Mouse (Mus musculus): Measurements from ENCODE around the gene Kidins220. TPM values are rescaled to one million over a fixed set of nuclear protein-coding genes. Genes with fewer than 3 reads are reported as not detected.

The Kidins220 gene
- polyA plus RNA-seq, 1 experiment from 2014 or later, result 69.2 TPM

DNA sequence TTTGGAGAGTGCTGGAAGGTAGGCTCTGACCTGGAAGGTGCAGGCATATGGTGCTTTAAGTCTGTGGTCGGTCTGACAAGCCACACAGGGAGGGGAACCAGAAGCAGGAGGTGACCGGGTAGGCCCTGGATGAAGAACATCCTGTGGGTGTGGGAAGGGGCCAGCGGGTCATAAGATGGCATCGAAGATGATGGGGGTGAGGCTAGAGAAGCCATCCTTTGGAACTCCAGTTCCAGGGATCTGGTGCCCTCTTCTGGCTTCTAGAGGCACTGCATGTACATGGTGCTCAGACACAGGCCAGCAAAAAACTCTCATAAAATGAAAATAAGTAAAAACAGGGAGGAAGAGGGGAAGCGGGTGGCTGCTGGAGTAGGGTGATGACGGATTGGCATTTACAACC lies 22.6 kb upstream of the Kidins220 start:
- peak; percentile 82 for DNase-seq (ENCODE audit: low spot score)
- Histone ChIP-seq H3K27me3 (ENCODE audit: control insufficient read depth, insufficient read depth, low read length) (no peaks in the 10 kb centered on the region), H3K4me3 (ENCODE audit: low read depth, low read length) (no peak overlapping the region), H3K9ac (ENCODE audit: low read depth, low read length) (no peak overlapping the region), H3K4me2 (replicated peaks; ENCODE audit: low read depth, low read length) (no peak overlapping the region), H3K4me1 (replicated peaks; ENCODE audit: control insufficient read depth, insufficient read depth, low read length) (no peaks in the 10 kb centered on the region), H3K36me3 (ENCODE audit: control insufficient read depth, insufficient read depth, low read length) (peaks cover 5% of the 10 kb centered on the region; the same call in 1 of the 2 replicates), H3K27ac (ENCODE audit: low read depth, low read length) (no peak overlapping the region), H3K9me3 (ENCODE audit: control insufficient read depth, low read length) (no peaks in the 10 kb centered on the region)
- ATAC-seq (ENCODE audit: low FRiP score), result peak; percentile 47; the same call in 1 of the 2 replicates
- WGBS, result 60% methylated on average over 6 of the region's 6 CpGs

DNA sequence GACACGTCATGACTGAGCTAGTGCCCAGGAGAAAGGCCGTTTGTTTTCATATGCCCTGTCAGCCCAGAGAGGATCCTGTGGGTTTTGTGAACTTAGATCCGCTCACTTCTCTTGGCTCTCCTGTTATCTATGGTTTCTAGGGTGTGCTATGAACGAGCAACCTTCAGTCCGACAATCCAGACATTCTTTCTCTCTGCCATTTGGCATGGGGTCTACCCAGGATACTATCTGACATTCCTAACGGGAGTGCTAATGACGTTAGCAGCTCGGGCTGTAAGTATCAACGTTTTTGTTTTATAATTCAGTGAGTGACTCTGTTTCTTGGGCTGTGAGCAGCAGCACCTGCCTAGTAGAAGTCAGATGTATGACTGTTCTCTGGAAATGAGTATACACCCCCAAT lies 19.6 kb upstream of the Kidins220 start:
- Histone ChIP-seq H3K9me3 (ENCODE audit: control insufficient read depth, low read length) (no peaks in the 10 kb centered on the region), H3K27me3 (ENCODE audit: control insufficient read depth, insufficient read depth, low read length) (no peaks in the 10 kb centered on the region), H3K27ac (ENCODE audit: low read depth, low read length) (no peak overlapping the region), H3K9ac (ENCODE audit: low read depth, low read length) (no peak overlapping the region), H3K4me3 (ENCODE audit: low read depth, low read length) (no peak overlapping the region), H3K4me1 (replicated peaks; ENCODE audit: control insufficient read depth, insufficient read depth, low read length) (no peaks in the 10 kb centered on the region), H3K4me2 (replicated peaks; ENCODE audit: low read depth, low read length) (no peak overlapping the region), H3K36me3 (ENCODE audit: control insufficient read depth, insufficient read depth, low read length) (peaks cover 5% of the 10 kb centered on the region; the same call in 1 of the 2 replicates)
- WGBS, result 91% methylated on average over 9 of the region's 9 CpGs
- ATAC-seq (ENCODE audit: low FRiP score), result no peak
- no peak for DNase-seq (ENCODE audit: low spot score)

DNA sequence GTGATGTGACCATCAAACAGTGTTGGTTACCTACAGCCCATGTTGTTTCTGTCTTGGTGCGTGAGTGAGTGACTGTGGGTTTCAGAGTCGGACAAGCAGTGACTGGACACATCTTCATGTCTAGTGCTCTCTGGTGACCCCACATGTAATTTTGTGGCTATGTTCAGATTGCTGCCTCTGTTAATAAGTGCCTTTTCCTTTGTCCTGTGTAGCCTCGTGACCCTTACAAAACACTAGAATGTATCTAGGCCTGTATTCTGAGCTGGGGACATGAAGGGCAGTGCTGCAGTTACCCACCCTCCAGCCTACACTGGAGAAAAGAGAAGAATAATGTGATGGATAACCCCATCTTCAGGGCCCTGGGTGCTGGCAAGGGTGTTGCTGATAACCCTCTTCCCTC lies 16.2 kb upstream of the Kidins220 start:
- H3K4me3 ChIP-seq (ENCODE audit: low read depth, low read length), result no peak overlapping the region
- DNase-seq (ENCODE audit: low spot score) (no peak), ATAC-seq (ENCODE audit: low FRiP score) (no peak)
- no peak overlapping the region for H3K27ac ChIP-seq (ENCODE audit: low read depth, low read length)
- no peak overlapping the region for H3K9ac ChIP-seq (ENCODE audit: low read depth, low read length)
- H3K27me3 ChIP-seq (ENCODE audit: control insufficient read depth, insufficient read depth, low read length), result no peaks in the 10 kb centered on the region
- no peak overlapping the region for H3K4me2 ChIP-seq (replicated peaks; ENCODE audit: low read depth, low read length)
- H3K9me3 ChIP-seq (ENCODE audit: control insufficient read depth, low read length), result no peaks in the 10 kb centered on the region
- WGBS, result 91% methylated on average over 3 of the region's 3 CpGs
- no peaks in the 10 kb centered on the region; the same call in 1 of the 2 replicates for H3K36me3 ChIP-seq (ENCODE audit: control insufficient read depth, insufficient read depth, low read length)
- no peaks in the 10 kb centered on the region for H3K4me1 ChIP-seq (replicated peaks; ENCODE audit: control insufficient read depth, insufficient read depth, low read length)

DNA sequence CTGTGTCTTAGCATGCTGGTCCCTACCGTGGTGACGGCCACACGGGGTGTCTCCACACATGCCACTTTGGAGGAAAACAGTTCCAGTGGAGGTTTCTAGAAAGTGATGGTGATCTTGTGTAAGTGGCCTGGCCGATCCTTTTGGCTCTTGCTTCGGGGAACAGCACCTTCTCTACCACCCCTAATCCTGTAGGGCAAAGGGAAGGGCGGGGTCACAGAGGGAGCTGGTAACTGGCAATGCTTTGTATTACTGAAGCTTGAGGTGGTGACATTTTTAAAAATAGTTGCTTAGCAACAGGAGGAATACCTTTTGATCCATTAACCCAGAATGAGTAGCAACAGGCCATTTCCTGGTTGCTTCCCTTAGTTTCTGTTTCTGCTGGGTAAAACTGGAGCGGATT lies 12.9 kb upstream of the Kidins220 start:
- Histone ChIP-seq H3K4me1 (replicated peaks; ENCODE audit: control insufficient read depth, insufficient read depth, low read length) (no peaks in the 10 kb centered on the region), H3K36me3 (ENCODE audit: control insufficient read depth, insufficient read depth, low read length) (no peaks in the 10 kb centered on the region; the same call in 1 of the 2 replicates), H3K4me3 (ENCODE audit: low read depth, low read length) (no peak overlapping the region), H3K9me3 (ENCODE audit: control insufficient read depth, low read length) (no peaks in the 10 kb centered on the region), H3K4me2 (replicated peaks; ENCODE audit: low read depth, low read length) (no peak overlapping the region), H3K9ac (ENCODE audit: low read depth, low read length) (no peak overlapping the region), H3K27ac (ENCODE audit: low read depth, low read length) (no peak overlapping the region), H3K27me3 (ENCODE audit: control insufficient read depth, insufficient read depth, low read length) (no peaks in the 10 kb centered on the region)
- WGBS, result 93% methylated on average over 7 of the region's 7 CpGs
- ATAC-seq (ENCODE audit: low FRiP score), result no peak
- no peak for DNase-seq (ENCODE audit: low spot score)

DNA sequence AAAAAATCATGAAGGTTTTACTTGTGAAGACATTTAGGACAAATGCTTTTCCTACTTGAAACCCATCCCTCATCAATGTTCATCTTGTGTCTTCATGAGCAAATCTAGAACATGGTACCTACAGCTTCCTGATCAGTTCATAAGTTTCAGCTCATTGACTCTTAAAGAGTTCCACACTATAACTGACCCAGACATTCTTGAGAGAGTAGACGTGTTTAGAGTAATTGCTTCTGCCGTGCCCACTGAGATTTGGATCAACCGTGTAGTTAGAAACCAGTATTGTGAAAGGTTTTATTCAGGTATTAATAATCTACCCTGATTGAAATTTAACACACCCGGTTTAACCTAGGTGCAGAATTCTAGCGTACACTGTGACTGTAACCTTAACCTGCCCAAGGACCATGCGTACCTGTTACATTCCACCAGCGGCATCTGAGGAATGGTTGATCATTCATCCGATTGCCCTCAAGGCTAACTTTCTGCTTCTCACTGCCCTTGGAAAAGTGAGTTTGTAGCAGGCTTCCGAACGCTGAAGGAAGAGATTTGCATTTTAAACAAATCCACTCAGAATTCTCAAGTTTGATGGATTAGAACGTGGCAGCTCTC lies 12.3 kb upstream of the Kidins220 start:
- DNase-seq (ENCODE audit: low spot score) (no peak), ATAC-seq (ENCODE audit: low FRiP score) (no peak)
- no peaks in the 10 kb centered on the region for H3K9me3 ChIP-seq (ENCODE audit: control insufficient read depth, low read length)
- H3K4me1 ChIP-seq (replicated peaks; ENCODE audit: control insufficient read depth, insufficient read depth, low read length), result no peaks in the 10 kb centered on the region
- H3K27me3 ChIP-seq (ENCODE audit: control insufficient read depth, insufficient read depth, low read length), result no peaks in the 10 kb centered on the region
- no peak overlapping the region for H3K4me3 ChIP-seq (ENCODE audit: low read depth, low read length)
- H3K36me3 ChIP-seq (ENCODE audit: control insufficient read depth, insufficient read depth, low read length), result no peaks in the 10 kb centered on the region; the same call in 1 of the 2 replicates
- H3K9ac ChIP-seq (ENCODE audit: low read depth, low read length), result no peak overlapping the region
- 90% methylated on average over 11 of the region's 11 CpGs for WGBS
- H3K4me2 ChIP-seq (replicated peaks; ENCODE audit: low read depth, low read length), result no peak overlapping the region
- no peak overlapping the region for H3K27ac ChIP-seq (ENCODE audit: low read depth, low read length)

DNA sequence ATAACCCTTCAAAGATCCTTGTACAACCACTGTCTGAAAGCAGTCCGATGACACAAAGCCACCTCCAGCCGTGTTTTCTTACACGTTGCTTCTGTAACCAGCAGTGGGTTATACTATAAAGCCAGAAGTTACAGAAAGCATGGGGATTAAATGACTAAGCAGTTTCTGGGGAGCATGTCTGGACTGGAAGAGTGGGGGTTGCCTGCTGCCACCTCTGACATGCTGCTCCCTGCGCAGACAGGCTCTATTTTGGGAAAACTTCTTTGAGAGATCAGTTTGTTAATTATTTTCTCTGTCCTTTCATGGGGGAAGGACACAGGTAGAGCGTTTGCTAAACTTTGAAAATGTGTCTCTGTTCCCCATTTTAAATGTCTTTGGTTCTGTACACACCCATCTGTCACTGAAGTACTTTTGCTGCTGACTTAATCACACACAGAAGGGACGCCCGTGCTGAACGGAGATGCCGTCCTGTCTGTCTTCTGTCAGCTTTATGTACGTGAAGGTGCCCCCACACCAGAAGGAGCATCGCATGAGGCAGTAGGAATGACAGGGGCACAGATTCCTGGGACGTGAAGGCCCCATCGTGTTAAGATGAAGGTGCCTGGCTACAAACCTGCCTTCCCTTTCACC lies 11.2 kb upstream of the Kidins220 start:
- no peak for DNase-seq (ENCODE audit: low spot score)

DNA sequence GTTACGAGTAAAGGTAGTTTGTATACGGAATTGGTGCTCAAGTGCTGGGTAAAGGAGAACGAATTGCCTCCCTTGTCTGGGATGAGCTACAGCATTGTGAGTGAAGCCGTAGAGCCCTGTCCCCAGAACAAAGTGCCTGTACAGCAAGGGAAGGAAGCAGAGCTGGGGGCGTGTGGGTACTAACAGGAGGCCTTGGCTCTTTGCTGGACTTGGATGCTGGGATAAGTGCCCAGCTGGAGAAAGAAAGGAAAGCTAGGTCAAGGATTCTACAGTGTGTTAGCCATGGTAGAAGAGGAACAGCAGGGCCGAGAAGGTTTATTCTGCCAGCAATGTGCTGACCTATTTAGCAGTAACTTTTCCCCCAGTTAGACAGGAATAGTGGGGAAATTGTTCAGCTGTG lies 9.3 kb upstream of the Kidins220 start:
- Histone ChIP-seq H3K4me1 (replicated peaks; ENCODE audit: control insufficient read depth, insufficient read depth, low read length) (no peaks in the 10 kb centered on the region), H3K4me2 (replicated peaks; ENCODE audit: low read depth, low read length) (no peak overlapping the region), H3K4me3 (ENCODE audit: low read depth, low read length) (no peak overlapping the region), H3K36me3 (ENCODE audit: control insufficient read depth, insufficient read depth, low read length) (no peaks in the 10 kb centered on the region; the same call in 1 of the 2 replicates), H3K9ac (ENCODE audit: low read depth, low read length) (no peak overlapping the region), H3K27ac (ENCODE audit: low read depth, low read length) (no peak overlapping the region), H3K9me3 (ENCODE audit: control insufficient read depth, low read length) (no peaks in the 10 kb centered on the region), H3K27me3 (ENCODE audit: control insufficient read depth, insufficient read depth, low read length) (no peaks in the 10 kb centered on the region)
- no peak for DNase-seq (ENCODE audit: low spot score)
- no peak for ATAC-seq (ENCODE audit: low FRiP score)
- 90% methylated on average over 6 of the region's 6 CpGs for WGBS

More for the DNA sequence above, 11.2 kb upstream of the Kidins220 start:
- Histone ChIP-seq H3K4me2 (replicated peaks; ENCODE audit: low read depth, low read length) (no peak overlapping the region), H3K36me3 (ENCODE audit: control insufficient read depth, insufficient read depth, low read length) (no peaks in the 10 kb centered on the region; the same call in 1 of the 2 replicates), H3K27me3 (ENCODE audit: control insufficient read depth, insufficient read depth, low read length) (no peaks in the 10 kb centered on the region), H3K9me3 (ENCODE audit: control insufficient read depth, low read length) (no peaks in the 10 kb centered on the region), H3K4me3 (ENCODE audit: low read depth, low read length) (no peak overlapping the region), H3K4me1 (replicated peaks; ENCODE audit: control insufficient read depth, insufficient read depth, low read length) (no peaks in the 10 kb centered on the region), H3K27ac (ENCODE audit: low read depth, low read length) (no peak overlapping the region), H3K9ac (ENCODE audit: low read depth, low read length) (no peak overlapping the region)
- WGBS, result 84% methylated on average over 13 of the region's 13 CpGs
- no peak for ATAC-seq (ENCODE audit: low FRiP score)

DNA sequence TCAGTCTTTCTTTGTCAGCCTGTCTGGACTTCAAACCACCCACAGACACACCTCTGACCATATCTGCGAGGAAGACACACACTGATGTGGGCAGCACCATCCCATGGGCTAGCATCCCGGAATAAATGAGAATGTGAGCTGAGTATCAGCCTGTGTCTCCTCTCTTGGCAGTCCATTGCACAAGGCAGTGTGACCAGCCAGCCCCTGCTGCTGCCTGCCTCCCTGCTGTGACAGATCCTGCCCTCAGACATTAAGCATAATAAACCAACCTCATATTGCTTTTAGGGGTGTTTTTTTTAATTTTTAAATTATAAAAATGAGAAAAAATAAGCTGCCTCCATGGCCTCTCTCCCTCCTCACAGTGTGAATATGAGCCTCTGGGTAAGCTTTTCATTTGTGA lies 8.7 kb upstream of the Kidins220 start:
- no peaks in the 10 kb centered on the region for H3K9me3 ChIP-seq (ENCODE audit: control insufficient read depth, low read length)
- DNase-seq (ENCODE audit: low spot score) (no peak), ATAC-seq (ENCODE audit: low FRiP score) (no peak)
- WGBS, result 92% methylated on average over 2 of the region's 2 CpGs
- H3K4me2 ChIP-seq (replicated peaks; ENCODE audit: low read depth, low read length), result no peak overlapping the region
- no peak overlapping the region for H3K27ac ChIP-seq (ENCODE audit: low read depth, low read length)
- H3K27me3 ChIP-seq (ENCODE audit: control insufficient read depth, insufficient read depth, low read length), result no peaks in the 10 kb centered on the region
- H3K9ac ChIP-seq (ENCODE audit: low read depth, low read length), result no peak overlapping the region
- no peak overlapping the region for H3K4me3 ChIP-seq (ENCODE audit: low read depth, low read length)
- no peaks in the 10 kb centered on the region for H3K4me1 ChIP-seq (replicated peaks; ENCODE audit: control insufficient read depth, insufficient read depth, low read length)
- H3K36me3 ChIP-seq (ENCODE audit: control insufficient read depth, insufficient read depth, low read length), result no peaks in the 10 kb centered on the region
